Mouse (Mus musculus): ENCODE results near the gene Olfr1279. TPM values are rescaled to one million over a fixed set of nuclear protein-coding genes. Genes with fewer than 3 reads are reported as not detected.
"Not testable (repeated sequence)": the region's sequence is repeated elsewhere in the genome, so short reads cannot be mapped to it uniquely, and the experiment has no call there.

The Olfr1279 gene
- total and polyA plus RNA-seq, 2 experiments from 2014 or later, result not detected

DNA sequence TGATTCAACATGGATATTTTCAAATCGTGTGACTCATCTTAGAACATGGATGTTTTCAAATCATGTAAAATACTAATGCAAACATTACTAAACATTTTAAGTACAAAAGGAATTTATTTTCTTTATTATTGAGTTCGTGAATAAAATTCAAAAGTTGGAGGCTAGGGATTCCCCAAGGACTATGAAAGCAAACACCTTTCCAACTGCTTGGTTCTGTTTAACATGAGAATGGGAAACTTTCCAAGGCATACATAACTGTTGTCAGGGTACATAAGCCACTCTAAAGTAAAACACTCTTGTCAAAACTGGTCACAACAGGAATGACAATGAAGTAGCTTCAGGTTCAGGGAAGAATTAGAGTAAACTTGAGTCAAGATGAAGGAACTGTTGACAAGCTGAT, 25.8 kb downstream of the Olfr1279 start, which contains the start of gene Olfr1281:
TSS of gene Olfr1281 (plus strand) at position 301 of the 400 bp plus-strand sequence.
- ATAC-seq (ENCODE audit: insufficient read depth, low read depth), result no peak
- DNase-seq (ENCODE audit: low spot score), result no peak
- 57% methylated on average over 2 of the region's 2 CpGs for WGBS

GRCm38 (mm10) chr2:111333721-111334120, 33.3 kb downstream of the Olfr1279 start:
- 81% methylated on average over 5 of the region's 5 CpGs for WGBS
- not testable (repeated sequence) for H3K4me2 ChIP-seq (ENCODE audit: low read depth, low read length)

More for the DNA sequence above, 25.8 kb downstream of the Olfr1279 start, which contains the start of gene Olfr1281:
- no peak within 1 kb of the TSS for H3K4me2 ChIP-seq (ENCODE audit: low read depth, low read length)
- no peak within 1 kb of the TSS for H3K9ac ChIP-seq (replicated peaks; ENCODE audit: low read depth, low read length)
- no peaks in the 10 kb centered on the region for H3K4me1 ChIP-seq (ENCODE audit: control insufficient read depth, insufficient read depth)
- H3K27ac ChIP-seq (ENCODE audit: low read depth), result no peak within 1 kb of the TSS
- no peak for TF ChIP-seq CTCF (IDR thresholded peaks at IDR 0.05; ENCODE audit: low read depth)
- no peak for TF ChIP-seq EP300 (IDR thresholded peaks at IDR 0.05; ENCODE audit: low read depth)
- H3K4me3 ChIP-seq (ENCODE audit: low read depth, low read length), result no peak within 1 kb of the TSS
- H3K36me3 ChIP-seq (replicated peaks; ENCODE audit: control insufficient read depth, insufficient read depth, low read length), result no peaks in the 10 kb centered on the region
- no peaks in the 10 kb centered on the region for H3K9me3 ChIP-seq (replicated peaks; ENCODE audit: control insufficient read depth, low read length)
- H3K27me3 ChIP-seq (ENCODE audit: control insufficient read depth, insufficient read depth, low read length), result no peaks in the 10 kb centered on the region

GRCm38 (mm10) chr2:111335976-111336375, 35.5 kb downstream of the Olfr1279 start, which contains the start of gene Olfr1282:
TSS of gene Olfr1282 (minus strand) at chr2:111336076.
- H3K27me3 ChIP-seq (ENCODE audit: control insufficient read depth, insufficient read depth, low read length), result no peaks in the 10 kb centered on the region
- no peaks in the 10 kb centered on the region for H3K36me3 ChIP-seq (replicated peaks; ENCODE audit: control insufficient read depth, insufficient read depth, low read length)
- no peak for DNase-seq (ENCODE audit: low spot score)
- TF ChIP-seq EP300 (IDR thresholded peaks at IDR 0.05; ENCODE audit: low read depth) (no peak), CTCF (IDR thresholded peaks at IDR 0.05; ENCODE audit: low read depth) (no peak)
- no peaks in the 10 kb centered on the region for H3K9me3 ChIP-seq (replicated peaks; ENCODE audit: control insufficient read depth, low read length)
- no peaks in the 10 kb centered on the region for H3K4me1 ChIP-seq (ENCODE audit: control insufficient read depth, insufficient read depth)
- WGBS, result 54% methylated on average over 2 of the region's 2 CpGs
- no peak within 1 kb of the TSS for H3K4me2 ChIP-seq (ENCODE audit: low read depth, low read length)
- no peak within 1 kb of the TSS for H3K4me3 ChIP-seq (ENCODE audit: low read depth, low read length)
- no peak within 1 kb of the TSS for H3K27ac ChIP-seq (ENCODE audit: low read depth)
- no peak for ATAC-seq (ENCODE audit: insufficient read depth, low read depth)
- no peak within 1 kb of the TSS for H3K9ac ChIP-seq (replicated peaks; ENCODE audit: low read depth, low read length)

More at GRCm38 (mm10) chr2:111333721-111334120, 33.3 kb downstream of the Olfr1279 start:
- not testable (repeated sequence) for H3K36me3 ChIP-seq (replicated peaks; ENCODE audit: control insufficient read depth, insufficient read depth, low read length); H3K9me3 ChIP-seq (replicated peaks; ENCODE audit: control insufficient read depth, low read length); H3K9ac ChIP-seq (replicated peaks; ENCODE audit: low read depth, low read length); H3K27ac ChIP-seq (ENCODE audit: low read depth); DNase-seq (ENCODE audit: low spot score); H3K4me1 ChIP-seq (ENCODE audit: control insufficient read depth, insufficient read depth); H3K4me3 ChIP-seq (ENCODE audit: low read depth, low read length); H3K27me3 ChIP-seq (ENCODE audit: control insufficient read depth, insufficient read depth, low read length); ATAC-seq (ENCODE audit: insufficient read depth, low read depth)

Other genes with a start within 250 kb of the Olfr1279 start
- gene Gm13941, start 194.7 kb upstream of the Olfr1279 start, total RNA-seq (2014; rRNA removed; ENCODE audit: low replicate concordance), result not detected in 2 replicates
- not detected in 2 replicates for gene Gm13941, start 194.7 kb upstream of the Olfr1279 start, polyA plus RNA-seq (2015; fragmentation: Nextera tagmentation; extraction: Ambion mirVana)
- gene Gm15130, start 147.7 kb upstream of the Olfr1279 start, total RNA-seq (2014; rRNA removed; ENCODE audit: low replicate concordance), result not detected in 2 replicates
- not detected in 2 replicates for gene Gm15130, start 147.7 kb upstream of the Olfr1279 start, polyA plus RNA-seq (2015; fragmentation: Nextera tagmentation; extraction: Ambion mirVana)
- not detected in 2 replicates for gene 4930430A15Rik, start 71.0 kb upstream of the Olfr1279 start, total RNA-seq (2014; rRNA removed; ENCODE audit: low replicate concordance)
- gene 4930430A15Rik, start 71.0 kb upstream of the Olfr1279 start, polyA plus RNA-seq (2015; fragmentation: Nextera tagmentation; extraction: Ambion mirVana), result not detected in 2 replicates
- gene Olfr1275, start 65.3 kb upstream of the Olfr1279 start, total RNA-seq (2014; rRNA removed; ENCODE audit: low replicate concordance), result not detected in 2 replicates
- gene Olfr1275, start 65.3 kb upstream of the Olfr1279 start, polyA plus RNA-seq (2015; fragmentation: Nextera tagmentation; extraction: Ambion mirVana), result not detected in 2 replicates
- not detected in 2 replicates for gene Olfr1276, start 46.1 kb upstream of the Olfr1279 start, total RNA-seq (2014; rRNA removed; ENCODE audit: low replicate concordance)
- not detected in 2 replicates for gene Olfr1276, start 46.1 kb upstream of the Olfr1279 start, polyA plus RNA-seq (2015; fragmentation: Nextera tagmentation; extraction: Ambion mirVana)
- gene Olfr1277, start 26.5 kb upstream of the Olfr1279 start, total RNA-seq (2014; rRNA removed; ENCODE audit: low replicate concordance), result not detected in 2 replicates
- not detected in 2 replicates for gene Olfr1277, start 26.5 kb upstream of the Olfr1279 start, polyA plus RNA-seq (2015; fragmentation: Nextera tagmentation; extraction: Ambion mirVana)
- gene Olfr1278, start 10.5 kb upstream of the Olfr1279 start, total RNA-seq (2014; rRNA removed; ENCODE audit: low replicate concordance), result not detected in 2 replicates
- gene Olfr1278, start 10.5 kb upstream of the Olfr1279 start, polyA plus RNA-seq (2015; fragmentation: Nextera tagmentation; extraction: Ambion mirVana), result not detected in 2 replicates
- not detected in 2 replicates for gene Olfr1280, start 13.4 kb downstream of the Olfr1279 start, total RNA-seq (2014; rRNA removed; ENCODE audit: low replicate concordance)
- not detected in 2 replicates for gene Olfr1280, start 13.4 kb downstream of the Olfr1279 start, polyA plus RNA-seq (2015; fragmentation: Nextera tagmentation; extraction: Ambion mirVana)
- not detected in 2 replicates for gene Olfr1281, start 25.9 kb downstream of the Olfr1279 start, total RNA-seq (2014; rRNA removed; ENCODE audit: low replicate concordance)
- not detected in 2 replicates for gene Olfr1281, start 25.9 kb downstream of the Olfr1279 start, polyA plus RNA-seq (2015; fragmentation: Nextera tagmentation; extraction: Ambion mirVana)
- not detected in 2 replicates for gene Olfr1282, start 35.4 kb downstream of the Olfr1279 start, total RNA-seq (2014; rRNA removed; ENCODE audit: low replicate concordance)
- not detected in 2 replicates for gene Olfr1282, start 35.4 kb downstream of the Olfr1279 start, polyA plus RNA-seq (2015; fragmentation: Nextera tagmentation; extraction: Ambion mirVana)
- gene Olfr1283, start 66.2 kb downstream of the Olfr1279 start, total RNA-seq (2014; rRNA removed; ENCODE audit: low replicate concordance), result not detected in 2 replicates
- not detected in 2 replicates for gene Olfr1283, start 66.2 kb downstream of the Olfr1279 start, polyA plus RNA-seq (2015; fragmentation: Nextera tagmentation; extraction: Ambion mirVana)
- gene Olfr1284, start 74.9 kb downstream of the Olfr1279 start, total RNA-seq (2014; rRNA removed; ENCODE audit: low replicate concordance), result not detected in 2 replicates
- not detected in 2 replicates for gene Olfr1284, start 74.9 kb downstream of the Olfr1279 start, polyA plus RNA-seq (2015; fragmentation: Nextera tagmentation; extraction: Ambion mirVana)
- not detected in 2 replicates for gene Olfr1286, start 122.5 kb downstream of the Olfr1279 start, total RNA-seq (2014; rRNA removed; ENCODE audit: low replicate concordance)
- not detected in 2 replicates for gene Olfr1286, start 122.5 kb downstream of the Olfr1279 start, polyA plus RNA-seq (2015; fragmentation: Nextera tagmentation; extraction: Ambion mirVana)
- not detected in 2 replicates for gene Olfr1287, start 148.5 kb downstream of the Olfr1279 start, total RNA-seq (2014; rRNA removed; ENCODE audit: low replicate concordance)
- not detected in 2 replicates for gene Olfr1287, start 148.5 kb downstream of the Olfr1279 start, polyA plus RNA-seq (2015; fragmentation: Nextera tagmentation; extraction: Ambion mirVana)
- not detected in 2 replicates for gene Olfr1288, start 173.5 kb downstream of the Olfr1279 start, total RNA-seq (2014; rRNA removed; ENCODE audit: low replicate concordance)
- gene Olfr1288, start 173.5 kb downstream of the Olfr1279 start, polyA plus RNA-seq (2015; fragmentation: Nextera tagmentation; extraction: Ambion mirVana), result not detected in 2 replicates
- gene Olfr1289, start 180.2 kb downstream of the Olfr1279 start, total RNA-seq (2014; rRNA removed; ENCODE audit: low replicate concordance), result not detected in 2 replicates
- not detected in 2 replicates for gene Olfr1289, start 180.2 kb downstream of the Olfr1279 start, polyA plus RNA-seq (2015; fragmentation: Nextera tagmentation; extraction: Ambion mirVana)
- gene Olfr1290, start 193.2 kb downstream of the Olfr1279 start, total RNA-seq (2014; rRNA removed; ENCODE audit: low replicate concordance), result not detected in 2 replicates
- not detected in 2 replicates for gene Olfr1290, start 193.2 kb downstream of the Olfr1279 start, polyA plus RNA-seq (2015; fragmentation: Nextera tagmentation; extraction: Ambion mirVana)
- not detected in 2 replicates for gene Olfr1291-ps1, start 196.5 kb downstream of the Olfr1279 start, total RNA-seq (2014; rRNA removed; ENCODE audit: low replicate concordance)
- gene Olfr1291-ps1, start 196.5 kb downstream of the Olfr1279 start, polyA plus RNA-seq (2015; fragmentation: Nextera tagmentation; extraction: Ambion mirVana), result not detected in 2 replicates
- not detected in 2 replicates for gene Olfr1293-ps, start 224.6 kb downstream of the Olfr1279 start, total RNA-seq (2014; rRNA removed; ENCODE audit: low replicate concordance)
- not detected in 2 replicates for gene Olfr1293-ps, start 224.6 kb downstream of the Olfr1279 start, polyA plus RNA-seq (2015; fragmentation: Nextera tagmentation; extraction: Ambion mirVana)
- gene Olfr1294, start 239.7 kb downstream of the Olfr1279 start, total RNA-seq (2014; rRNA removed; ENCODE audit: low replicate concordance), result not detected in 2 replicates
- gene Olfr1294, start 239.7 kb downstream of the Olfr1279 start, polyA plus RNA-seq (2015; fragmentation: Nextera tagmentation; extraction: Ambion mirVana), result not detected in 2 replicates

All from heart, postnatal 0 days (tissue).